Mouse (Mus musculus): ENCODE measurements around the gene Pkd1l1. TPM values are rescaled to one million over a fixed set of nuclear protein-coding genes. Genes with fewer than 3 reads are reported as not detected.

Gene Pkd1l1
- polyA plus RNA-seq, 1 experiment from 2014 or later: 0.11 TPM

- H3K4me3 ChIP-seq (ENCODE audit: control insufficient read depth in 1 of 2, insufficient read depth in 1 of 2, low read depth in 1 of 2, low read length in 2 of 2): no peak overlapping the region
- H3K9me3 ChIP-seq (ENCODE audit: control insufficient read depth, low read length): no peaks in the 10 kb centered on the region
- H3K36me3 ChIP-seq (ENCODE audit: control insufficient read depth, insufficient read depth, low read length): no peaks in the 10 kb centered on the region
- 80% methylated on average over 4 of the region's 4 CpGs for WGBS
- no peak overlapping the region for H3K9ac ChIP-seq (ENCODE audit: low read length)
- H3K4me1 ChIP-seq (ENCODE audit: control insufficient read depth in 2 of 2, insufficient read depth in 2 of 2, low read length in 2 of 2): no peaks in the 10 kb centered on the region
- H3K4me2 ChIP-seq (ENCODE audit: low read length): no peak overlapping the region
- ATAC-seq (ENCODE audit: insufficient number of reproducible peaks, insufficient read depth, low FRiP score, low read depth): no peak
- no peaks in the 10 kb centered on the region for H3K27me3 ChIP-seq (ENCODE audit: control insufficient read depth, insufficient read depth, low read length)
- H3K27ac ChIP-seq (replicated peaks in 1 of 2; ENCODE audit: control insufficient read depth in 1 of 2, insufficient read depth in 1 of 2, low read depth in 2 of 2, low read length in 2 of 2): no peak overlapping the region
Measured at GRCm38 (mm10) chr11:8862426-8862825, 110.6 kb downstream of the Pkd1l1 start.

GRCm38 (mm10) chr11:8861978-8862377 is 111.1 kb downstream of the Pkd1l1 start:
- H3K4me3 ChIP-seq (ENCODE audit: control insufficient read depth in 1 of 2, insufficient read depth in 1 of 2, low read depth in 1 of 2, low read length in 2 of 2): no peak overlapping the region
- 87% methylated on average over 4 of the region's 4 CpGs for WGBS
- H3K4me2 ChIP-seq (ENCODE audit: low read length): no peak overlapping the region
- no peaks in the 10 kb centered on the region for H3K9me3 ChIP-seq (ENCODE audit: control insufficient read depth, low read length)
- no peak overlapping the region for H3K9ac ChIP-seq (ENCODE audit: low read length)
- H3K27me3 ChIP-seq (ENCODE audit: control insufficient read depth, insufficient read depth, low read length): no peaks in the 10 kb centered on the region
- no peaks in the 10 kb centered on the region for H3K36me3 ChIP-seq (ENCODE audit: control insufficient read depth, insufficient read depth, low read length)
- no peak for ATAC-seq (ENCODE audit: insufficient number of reproducible peaks, insufficient read depth, low FRiP score, low read depth)
- no peak overlapping the region for H3K27ac ChIP-seq (replicated peaks in 1 of 2; ENCODE audit: control insufficient read depth in 1 of 2, insufficient read depth in 1 of 2, low read depth in 2 of 2, low read length in 2 of 2)
- no peaks in the 10 kb centered on the region for H3K4me1 ChIP-seq (ENCODE audit: control insufficient read depth in 2 of 2, insufficient read depth in 2 of 2, low read length in 2 of 2)

- Histone ChIP-seq H3K27ac (replicated peaks in 1 of 2; ENCODE audit: control insufficient read depth in 1 of 2, insufficient read depth in 1 of 2, low read depth in 2 of 2, low read length in 2 of 2) (no peak overlapping the region), H3K4me1 (ENCODE audit: control insufficient read depth in 2 of 2, insufficient read depth in 2 of 2, low read length in 2 of 2) (no peaks in the 10 kb centered on the region), H3K9ac (ENCODE audit: low read length) (no peak overlapping the region), H3K4me2 (ENCODE audit: low read length) (no peak overlapping the region), H3K27me3 (ENCODE audit: control insufficient read depth, insufficient read depth, low read length) (no peaks in the 10 kb centered on the region), H3K36me3 (ENCODE audit: control insufficient read depth, insufficient read depth, low read length) (no peaks in the 10 kb centered on the region), H3K9me3 (ENCODE audit: control insufficient read depth, low read length) (no peaks in the 10 kb centered on the region), H3K4me3 (ENCODE audit: control insufficient read depth in 1 of 2, insufficient read depth in 1 of 2, low read depth in 1 of 2, low read length in 2 of 2) (no peak overlapping the region)
- WGBS: 23% methylated on average over 3 of the region's 3 CpGs
- ATAC-seq (ENCODE audit: insufficient number of reproducible peaks, insufficient read depth, low FRiP score, low read depth): no peak
Measured at GRCm38 (mm10) chr11:8860878-8861277, 112.2 kb downstream of the Pkd1l1 start.

- H3K27me3 ChIP-seq (ENCODE audit: control insufficient read depth, insufficient read depth, low read length): no peaks in the 10 kb centered on the region
- no peak overlapping the region for H3K9ac ChIP-seq (ENCODE audit: low read length)
- 19% methylated on average over 5 of the region's 5 CpGs for WGBS
- H3K27ac ChIP-seq (replicated peaks in 1 of 2; ENCODE audit: control insufficient read depth in 1 of 2, insufficient read depth in 1 of 2, low read depth in 2 of 2, low read length in 2 of 2): no peak overlapping the region
- H3K36me3 ChIP-seq (ENCODE audit: control insufficient read depth, insufficient read depth, low read length): no peaks in the 10 kb centered on the region
- ATAC-seq (ENCODE audit: insufficient number of reproducible peaks, insufficient read depth, low FRiP score, low read depth): no peak
- H3K4me2 ChIP-seq (ENCODE audit: low read length): no peak overlapping the region
- no peaks in the 10 kb centered on the region for H3K9me3 ChIP-seq (ENCODE audit: control insufficient read depth, low read length)
- H3K4me3 ChIP-seq (ENCODE audit: control insufficient read depth in 1 of 2, insufficient read depth in 1 of 2, low read depth in 1 of 2, low read length in 2 of 2): no peak overlapping the region
- H3K4me1 ChIP-seq (ENCODE audit: control insufficient read depth in 2 of 2, insufficient read depth in 2 of 2, low read length in 2 of 2): no peaks in the 10 kb centered on the region
Measured at GRCm38 (mm10) chr11:8859868-8860267, 113.2 kb downstream of the Pkd1l1 start.

GRCm38 (mm10) chr11:8859041-8859440 is 114.0 kb downstream of the Pkd1l1 start:
- 76% methylated on average over 3 of the region's 3 CpGs for WGBS
- no peak for ATAC-seq (ENCODE audit: insufficient number of reproducible peaks, insufficient read depth, low FRiP score, low read depth)
- no peaks in the 10 kb centered on the region for H3K4me1 ChIP-seq (ENCODE audit: control insufficient read depth in 2 of 2, insufficient read depth in 2 of 2, low read length in 2 of 2)
- H3K27me3 ChIP-seq (ENCODE audit: control insufficient read depth, insufficient read depth, low read length): no peaks in the 10 kb centered on the region
- H3K27ac ChIP-seq (replicated peaks in 1 of 2; ENCODE audit: control insufficient read depth in 1 of 2, insufficient read depth in 1 of 2, low read depth in 2 of 2, low read length in 2 of 2): no peak overlapping the region
- H3K36me3 ChIP-seq (ENCODE audit: control insufficient read depth, insufficient read depth, low read length): no peaks in the 10 kb centered on the region
- no peak overlapping the region for H3K4me2 ChIP-seq (ENCODE audit: low read length)
- H3K9me3 ChIP-seq (ENCODE audit: control insufficient read depth, low read length): no peaks in the 10 kb centered on the region
- H3K9ac ChIP-seq (ENCODE audit: low read length): no peak overlapping the region
- no peak overlapping the region for H3K4me3 ChIP-seq (ENCODE audit: control insufficient read depth in 1 of 2, insufficient read depth in 1 of 2, low read depth in 1 of 2, low read length in 2 of 2)

- Histone ChIP-seq H3K4me2 (ENCODE audit: low read length) (no peak overlapping the region), H3K27me3 (ENCODE audit: control insufficient read depth, insufficient read depth, low read length) (no peaks in the 10 kb centered on the region), H3K36me3 (ENCODE audit: control insufficient read depth, insufficient read depth, low read length) (no peaks in the 10 kb centered on the region), H3K27ac (replicated peaks in 1 of 2; ENCODE audit: control insufficient read depth in 1 of 2, insufficient read depth in 1 of 2, low read depth in 2 of 2, low read length in 2 of 2) (no peak overlapping the region), H3K4me1 (ENCODE audit: control insufficient read depth in 2 of 2, insufficient read depth in 2 of 2, low read length in 2 of 2) (no peaks in the 10 kb centered on the region), H3K9ac (ENCODE audit: low read length) (no peak overlapping the region), H3K4me3 (ENCODE audit: control insufficient read depth in 1 of 2, insufficient read depth in 1 of 2, low read depth in 1 of 2, low read length in 2 of 2) (no peak overlapping the region), H3K9me3 (ENCODE audit: control insufficient read depth, low read length) (no peaks in the 10 kb centered on the region)
- no peak for ATAC-seq (ENCODE audit: insufficient number of reproducible peaks, insufficient read depth, low FRiP score, low read depth)
- WGBS: 44% methylated on average over 5 of the region's 5 CpGs
Measured at GRCm38 (mm10) chr11:8856125-8856524, 116.9 kb downstream of the Pkd1l1 start.

- H3K27me3 ChIP-seq (ENCODE audit: control insufficient read depth, insufficient read depth, low read length): no peaks in the 10 kb centered on the region
- H3K4me3 ChIP-seq (ENCODE audit: control insufficient read depth in 1 of 2, insufficient read depth in 1 of 2, low read depth in 1 of 2, low read length in 2 of 2): no peak overlapping the region
- no peaks in the 10 kb centered on the region for H3K36me3 ChIP-seq (ENCODE audit: control insufficient read depth, insufficient read depth, low read length)
- ATAC-seq (ENCODE audit: insufficient number of reproducible peaks, insufficient read depth, low FRiP score, low read depth): no peak
- no peaks in the 10 kb centered on the region for H3K9me3 ChIP-seq (ENCODE audit: control insufficient read depth, low read length)
- no peak overlapping the region for H3K4me2 ChIP-seq (ENCODE audit: low read length)
- no peaks in the 10 kb centered on the region for H3K4me1 ChIP-seq (ENCODE audit: control insufficient read depth in 2 of 2, insufficient read depth in 2 of 2, low read length in 2 of 2)
- H3K9ac ChIP-seq (ENCODE audit: low read length): no peak overlapping the region
- H3K27ac ChIP-seq (replicated peaks in 1 of 2; ENCODE audit: control insufficient read depth in 1 of 2, insufficient read depth in 1 of 2, low read depth in 2 of 2, low read length in 2 of 2): no peak overlapping the region
Measured at GRCm38 (mm10) chr11:8848049-8848448, 125.0 kb downstream of the Pkd1l1 start.

GRCm38 (mm10) chr11:8847627-8848026 is 125.4 kb downstream of the Pkd1l1 start:
- 79% methylated on average over 2 of the region's 2 CpGs for WGBS
- Histone ChIP-seq H3K4me1 (ENCODE audit: control insufficient read depth in 2 of 2, insufficient read depth in 2 of 2, low read length in 2 of 2) (no peaks in the 10 kb centered on the region), H3K4me3 (ENCODE audit: control insufficient read depth in 1 of 2, insufficient read depth in 1 of 2, low read depth in 1 of 2, low read length in 2 of 2) (no peak overlapping the region), H3K36me3 (ENCODE audit: control insufficient read depth, insufficient read depth, low read length) (no peaks in the 10 kb centered on the region), H3K27me3 (ENCODE audit: control insufficient read depth, insufficient read depth, low read length) (no peaks in the 10 kb centered on the region), H3K27ac (replicated peaks in 1 of 2; ENCODE audit: control insufficient read depth in 1 of 2, insufficient read depth in 1 of 2, low read depth in 2 of 2, low read length in 2 of 2) (no peak overlapping the region), H3K4me2 (ENCODE audit: low read length) (no peak overlapping the region), H3K9ac (ENCODE audit: low read length) (no peak overlapping the region), H3K9me3 (ENCODE audit: control insufficient read depth, low read length) (no peaks in the 10 kb centered on the region)
- no peak for ATAC-seq (ENCODE audit: insufficient number of reproducible peaks, insufficient read depth, low FRiP score, low read depth)
